Mouse (Mus musculus): ENCODE data around the gene Gns. TPM values are rescaled to one million over a fixed set of nuclear protein-coding genes. Genes with fewer than 3 reads are reported as not detected.

Gns gene
- polyA plus RNA-seq, 1 experiment from 2014 or later, result 25.7 TPM

DNA sequence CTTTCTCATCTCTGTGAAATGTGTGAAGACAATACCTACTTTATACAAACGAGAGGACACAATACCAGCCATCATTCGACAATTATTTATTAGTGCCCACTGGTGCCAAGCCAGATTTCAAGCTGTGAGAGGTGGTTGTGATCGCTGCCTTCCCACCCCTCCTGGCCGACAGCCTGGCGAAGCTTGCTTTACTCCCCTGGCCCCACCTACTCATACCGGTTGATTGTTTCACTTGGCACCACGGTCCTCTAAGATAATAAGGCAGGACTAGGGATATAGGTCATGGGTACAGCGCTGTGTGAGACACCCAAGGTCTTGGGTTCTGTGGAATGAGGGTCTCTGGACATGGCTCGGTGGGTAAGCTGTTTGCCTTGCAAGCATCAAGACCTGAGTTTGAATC, 56.1 kb downstream of the Gns start:
- 52% methylated on average over 9 of the region's 9 CpGs for WGBS
- Histone ChIP-seq H3K27ac (replicated peaks) (no peak overlapping the region), H3K9me3 (ENCODE audit: control insufficient read depth, low read length) (no peaks in the 10 kb centered on the region), H3K4me1 (replicated peaks; ENCODE audit: control insufficient read depth, insufficient read depth) (peaks cover 4% of the 10 kb centered on the region; the same call in 1 of the 2 replicates), H3K27me3 (ENCODE audit: control insufficient read depth, insufficient read depth, low read length) (no peaks in the 10 kb centered on the region), H3K9ac (ENCODE audit: low read length) (no peak overlapping the region), H3K4me2 (replicated peaks; ENCODE audit: low read depth) (no peak overlapping the region), H3K4me3 (ENCODE audit: low read depth, low read length) (no peak overlapping the region), H3K36me3 (ENCODE audit: control insufficient read depth, insufficient read depth, low read length) (peaks cover under 1% of the 10 kb centered on the region; the same call in 1 of the 2 replicates)
- ATAC-seq (ENCODE audit: low FRiP score, low TSS enrichment), result no peak
- no peak for DNase-seq (ENCODE audit: low spot score)
- TF ChIP-seq EP300 (optimal IDR thresholded peaks at IDR 0.05) (no peak), CTCF (IDR thresholded peaks at IDR 0.05; ENCODE audit: low read depth) (no peak)

DNA sequence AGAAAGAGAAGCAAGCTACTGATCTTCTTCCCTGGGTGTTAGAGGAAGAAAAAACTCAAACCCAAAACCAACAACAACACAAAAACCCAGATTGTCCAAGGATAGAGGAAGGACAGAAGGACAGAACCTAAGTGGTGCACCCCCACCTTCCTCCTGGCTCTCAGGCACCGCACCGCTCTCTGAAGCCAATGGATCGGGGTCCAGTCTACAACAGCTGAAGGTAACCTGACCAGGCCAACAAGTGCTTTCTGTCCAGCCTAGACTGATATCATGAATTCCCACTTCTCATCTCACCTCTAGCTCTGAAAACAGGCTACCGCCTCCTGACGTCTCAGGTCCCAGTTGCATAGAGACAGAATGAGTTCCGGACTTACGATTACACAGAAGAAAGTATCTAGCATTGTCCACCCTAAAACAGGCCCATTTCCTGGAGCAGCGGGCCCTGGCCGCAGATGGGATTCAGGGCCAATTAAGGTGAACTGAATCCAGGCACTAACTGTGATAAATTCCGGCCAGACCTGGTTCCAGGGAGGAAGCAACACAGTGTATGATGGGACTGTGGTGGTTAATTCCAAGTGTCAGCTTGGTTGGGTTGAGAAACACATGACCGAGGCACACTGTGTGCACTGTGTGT, 56.9 kb downstream of the Gns start:
- Histone ChIP-seq H3K9ac (ENCODE audit: low read length) (no peak overlapping the region), H3K4me2 (replicated peaks; ENCODE audit: low read depth) (no peak overlapping the region), H3K27ac (replicated peaks) (no peak overlapping the region), H3K4me3 (ENCODE audit: low read depth, low read length) (no peak overlapping the region), H3K36me3 (ENCODE audit: control insufficient read depth, insufficient read depth, low read length) (no peaks in the 10 kb centered on the region), H3K27me3 (ENCODE audit: control insufficient read depth, insufficient read depth, low read length) (no peaks in the 10 kb centered on the region), H3K9me3 (ENCODE audit: control insufficient read depth, low read length) (no peaks in the 10 kb centered on the region), H3K4me1 (replicated peaks; ENCODE audit: control insufficient read depth, insufficient read depth) (peaks cover 4% of the 10 kb centered on the region; the same call in 1 of the 2 replicates)
- DNase-seq (ENCODE audit: low spot score) (no peak), ATAC-seq (ENCODE audit: low FRiP score, low TSS enrichment) (no peak)
- WGBS, result 90% methylated on average over 11 of the region's 11 CpGs
- no peak for TF ChIP-seq EP300 (optimal IDR thresholded peaks at IDR 0.05)

DNA sequence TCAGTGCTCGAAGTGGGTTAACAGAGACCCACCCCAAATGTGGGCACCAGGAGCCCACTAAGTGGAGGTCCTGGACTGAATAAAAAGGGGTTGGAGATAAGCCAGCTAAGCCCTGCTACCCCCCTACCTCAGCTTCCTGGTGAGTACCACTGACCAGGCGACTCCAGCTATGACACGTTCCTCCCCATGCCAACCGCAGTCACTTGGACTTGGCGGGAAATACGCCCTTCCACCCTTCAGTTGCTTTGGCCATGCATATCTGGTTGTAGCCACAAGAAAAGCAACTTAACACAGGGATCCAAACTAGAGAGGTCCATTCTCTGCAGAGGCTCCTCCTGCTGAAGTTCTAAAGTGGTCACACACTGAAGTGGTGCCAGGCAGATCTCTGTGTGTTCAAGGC, 57.4 kb downstream of the Gns start:
- no peaks in the 10 kb centered on the region for H3K36me3 ChIP-seq (ENCODE audit: control insufficient read depth, insufficient read depth, low read length)
- no peak overlapping the region for H3K27ac ChIP-seq (replicated peaks)
- peaks cover 4% of the 10 kb centered on the region; the same call in 1 of the 2 replicates for H3K4me1 ChIP-seq (replicated peaks; ENCODE audit: control insufficient read depth, insufficient read depth)
- H3K9ac ChIP-seq (ENCODE audit: low read length), result no peak overlapping the region
- no peak overlapping the region for H3K4me2 ChIP-seq (replicated peaks; ENCODE audit: low read depth)
- TF ChIP-seq CTCF (IDR thresholded peaks at IDR 0.05; ENCODE audit: low read depth), result no peak
- TF ChIP-seq EP300 (optimal IDR thresholded peaks at IDR 0.05), result no peak
- no peaks in the 10 kb centered on the region for H3K27me3 ChIP-seq (ENCODE audit: control insufficient read depth, insufficient read depth, low read length)
- ATAC-seq (ENCODE audit: low FRiP score, low TSS enrichment), result no peak
- no peak for DNase-seq (ENCODE audit: low spot score)
- no peak overlapping the region for H3K4me3 ChIP-seq (ENCODE audit: low read depth, low read length)
- no peaks in the 10 kb centered on the region for H3K9me3 ChIP-seq (ENCODE audit: control insufficient read depth, low read length)
- 87% methylated on average over 6 of the region's 6 CpGs for WGBS

DNA sequence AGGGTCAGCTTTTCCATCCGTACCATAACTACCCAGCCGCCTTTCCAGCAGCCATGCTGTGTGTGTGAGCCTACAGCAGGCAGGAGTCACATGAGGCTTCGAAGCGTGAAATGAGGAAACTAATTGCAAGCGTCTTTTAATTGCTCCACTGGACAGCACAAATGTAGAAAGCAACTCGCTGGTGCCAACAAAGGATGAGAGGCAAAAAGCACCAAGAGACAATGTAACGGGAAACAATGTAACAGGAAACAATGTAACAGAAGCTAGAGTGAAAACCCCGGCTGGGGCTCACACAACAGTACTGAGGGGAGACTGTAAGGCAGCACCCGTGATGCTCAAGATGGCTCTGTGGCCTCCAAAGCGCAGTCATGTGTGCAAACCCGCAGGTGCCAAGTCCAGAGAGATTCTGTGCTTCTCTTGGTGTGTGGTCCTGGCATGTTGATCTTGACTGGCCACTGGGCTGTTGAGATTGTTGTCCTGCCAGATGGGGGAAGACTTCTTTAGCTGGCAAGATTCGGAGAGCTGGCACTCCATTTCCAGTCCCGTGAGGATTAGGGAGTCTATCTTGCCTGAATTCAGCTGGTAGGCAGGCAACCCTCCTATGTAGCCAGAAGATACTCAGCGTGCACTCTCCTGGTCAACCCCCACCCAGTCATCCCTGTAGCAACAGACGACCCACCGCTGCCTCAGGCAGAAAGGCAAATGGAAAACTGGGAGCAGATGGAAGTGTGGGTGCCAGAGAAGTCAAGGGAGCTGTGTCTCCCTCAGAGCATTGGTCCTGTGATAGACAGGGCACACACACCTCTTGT, 58.9 kb downstream of the Gns start:
- Histone ChIP-seq H3K4me3 (ENCODE audit: low read depth, low read length) (no peak overlapping the region), H3K4me2 (replicated peaks; ENCODE audit: low read depth) (no peak overlapping the region), H3K9ac (ENCODE audit: low read length) (no peak overlapping the region), H3K27ac (replicated peaks) (no peak overlapping the region; the same call in 1 of the 2 replicates), H3K27me3 (ENCODE audit: control insufficient read depth, insufficient read depth, low read length) (no peaks in the 10 kb centered on the region), H3K36me3 (ENCODE audit: control insufficient read depth, insufficient read depth, low read length) (no peaks in the 10 kb centered on the region), H3K4me1 (replicated peaks; ENCODE audit: control insufficient read depth, insufficient read depth) (peaks cover 11% of the 10 kb centered on the region), H3K9me3 (ENCODE audit: control insufficient read depth, low read length) (no peaks in the 10 kb centered on the region)
- ATAC-seq (ENCODE audit: low FRiP score, low TSS enrichment) (no peak), DNase-seq (ENCODE audit: low spot score) (no peak)
- WGBS, result 80% methylated on average over 16 of the region's 16 CpGs
- TF ChIP-seq EP300 (optimal IDR thresholded peaks at IDR 0.05) (no peak), CTCF (IDR thresholded peaks at IDR 0.05; ENCODE audit: low read depth) (no peak)

DNA sequence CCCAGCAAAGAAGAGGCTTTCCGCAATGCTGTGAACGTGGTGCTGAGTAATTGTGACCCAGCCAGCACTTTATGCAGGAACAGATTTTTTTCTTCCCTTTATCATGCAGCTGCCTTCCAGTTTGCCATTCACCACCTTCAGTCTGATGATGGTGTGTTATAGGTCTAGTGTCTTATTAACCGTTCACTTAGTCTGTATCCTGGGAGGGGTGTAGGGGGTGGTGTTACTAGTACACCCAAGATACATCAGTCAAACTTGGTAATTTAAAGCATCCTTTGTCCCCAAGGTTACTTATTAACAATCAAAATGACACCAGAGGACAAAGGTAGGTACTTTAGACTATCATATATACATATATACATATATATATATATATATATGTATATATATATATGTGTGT, 59.6 kb downstream of the Gns start:
- H3K4me3 ChIP-seq (ENCODE audit: low read depth, low read length), result no peak overlapping the region
- H3K36me3 ChIP-seq (ENCODE audit: control insufficient read depth, insufficient read depth, low read length), result no peaks in the 10 kb centered on the region
- no peaks in the 10 kb centered on the region for H3K27me3 ChIP-seq (ENCODE audit: control insufficient read depth, insufficient read depth, low read length)
- no peak overlapping the region for H3K9ac ChIP-seq (ENCODE audit: low read length)
- H3K4me2 ChIP-seq (replicated peaks; ENCODE audit: low read depth), result no peak overlapping the region
- peaks cover 14% of the 10 kb centered on the region for H3K4me1 ChIP-seq (replicated peaks; ENCODE audit: control insufficient read depth, insufficient read depth)
- TF ChIP-seq EP300 (optimal IDR thresholded peaks at IDR 0.05) (no peak), CTCF (IDR thresholded peaks at IDR 0.05; ENCODE audit: low read depth) (no peak)
- DNase-seq (ENCODE audit: low spot score) (no peak), ATAC-seq (ENCODE audit: low FRiP score, low TSS enrichment) (no peak)
- WGBS, result 77% methylated on average over 3 of the region's 3 CpGs
- H3K9me3 ChIP-seq (ENCODE audit: control insufficient read depth, low read length), result no peaks in the 10 kb centered on the region
- no peak overlapping the region for H3K27ac ChIP-seq (replicated peaks)

DNA sequence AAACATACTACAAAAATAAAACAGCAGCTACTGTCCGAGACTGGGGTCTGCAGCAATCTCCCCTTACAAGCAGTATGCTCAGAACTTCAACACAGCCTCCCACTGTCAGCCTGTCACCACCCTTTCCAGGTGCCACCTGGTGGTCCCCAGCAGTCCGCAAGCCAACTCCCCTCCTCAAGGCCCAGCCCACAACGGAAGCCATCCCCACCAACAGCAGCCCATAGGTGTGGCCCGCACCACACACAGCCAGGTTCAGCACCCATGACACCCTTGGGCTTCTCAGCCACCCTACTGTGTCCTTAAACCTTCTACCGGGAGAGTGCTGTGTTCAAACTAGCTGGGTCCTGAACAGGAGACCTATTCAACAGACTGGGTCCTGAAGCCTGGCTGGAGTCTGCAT, 60.2 kb downstream of the Gns start:
- peaks cover 14% of the 10 kb centered on the region for H3K4me1 ChIP-seq (replicated peaks; ENCODE audit: control insufficient read depth, insufficient read depth)
- H3K36me3 ChIP-seq (ENCODE audit: control insufficient read depth, insufficient read depth, low read length), result no peaks in the 10 kb centered on the region
- no peak for ATAC-seq (ENCODE audit: low FRiP score, low TSS enrichment)
- H3K27ac ChIP-seq (replicated peaks), result peak overlapping the region; percentile 65
- H3K9ac ChIP-seq (ENCODE audit: low read length), result no peak overlapping the region
- H3K9me3 ChIP-seq (ENCODE audit: control insufficient read depth, low read length), result no peaks in the 10 kb centered on the region
- WGBS, result 85% methylated on average over 5 of the region's 5 CpGs
- H3K27me3 ChIP-seq (ENCODE audit: control insufficient read depth, insufficient read depth, low read length), result no peaks in the 10 kb centered on the region
- no peak overlapping the region for H3K4me3 ChIP-seq (ENCODE audit: low read depth, low read length)
- no peak for DNase-seq (ENCODE audit: low spot score)
- H3K4me2 ChIP-seq (replicated peaks; ENCODE audit: low read depth), result no peak overlapping the region
- TF ChIP-seq CTCF (IDR thresholded peaks at IDR 0.05; ENCODE audit: low read depth), result no peak; the same call in 1 of the 2 replicates
